Mouse (Mus musculus): Measurements from ENCODE around the gene Bsg. TPM values are rescaled to one million over a fixed set of nuclear protein-coding genes. Genes with fewer than 3 reads are reported as not detected.

Bsg gene
- total RNA-seq, 2 experiments from 2014 or later = 697 to 706 TPM

DNA sequence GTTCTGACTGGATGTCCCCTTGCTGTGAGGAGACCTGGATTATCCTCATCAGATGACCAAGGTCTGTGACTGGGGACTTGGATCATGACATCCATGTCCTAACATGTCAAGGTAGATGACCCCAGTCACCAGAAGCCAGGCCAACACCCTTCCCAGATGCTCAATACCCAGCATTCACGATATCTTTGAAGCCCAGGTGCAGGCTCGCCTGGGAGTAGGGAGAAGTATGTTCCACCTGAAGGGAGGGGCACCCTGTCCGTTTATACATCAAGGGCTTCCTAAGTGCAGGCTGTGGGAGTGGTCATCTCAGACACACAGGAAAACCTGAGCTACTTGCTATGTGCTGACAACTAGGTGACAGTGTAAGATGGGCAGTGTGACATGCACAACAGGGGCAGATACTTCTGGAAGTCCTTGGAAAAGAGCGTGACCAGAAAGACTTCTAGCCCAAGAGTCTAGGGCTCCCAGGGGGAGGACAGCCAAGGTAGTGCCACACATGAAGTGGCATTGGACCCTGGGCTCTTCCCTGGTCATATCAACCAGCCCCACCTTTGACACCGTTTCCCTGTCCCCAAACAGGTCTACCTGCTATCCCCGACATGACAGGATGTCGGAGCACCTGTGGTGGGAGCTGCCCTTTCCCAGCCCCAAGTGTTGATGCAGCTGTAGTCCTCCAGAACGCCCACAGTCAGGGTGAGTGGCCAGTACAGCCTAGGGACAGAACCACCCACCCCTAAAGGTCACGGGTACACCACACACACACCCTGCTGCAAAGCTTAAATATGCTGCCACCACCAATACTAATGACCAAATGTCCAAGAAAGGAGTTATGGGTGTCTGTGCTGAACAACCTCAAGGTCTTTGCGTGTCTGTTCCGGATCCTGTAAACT lies 23.4 kb upstream of the Bsg start:
- intact Hi-C loops (cut with DNase I) = no loop called here
- DNase-seq (ENCODE audit: extremely low spot score in 1 of 2, low spot score in 2 of 2) = peak in 1 of 2 experiments; percentile 50

GRCm38 (mm10) chr10:79681591-79682245 lies 22.6 kb upstream of the Bsg start, which contains the start of gene Cdc34:
Cdc34 (plus strand) TSS chr10:79682195.
- intact Hi-C loops (cut with DNase I) = no loop called here
- DNase-seq (ENCODE audit: extremely low spot score in 1 of 2, low spot score in 2 of 2) = peak; percentile 99 to 100

DNA sequence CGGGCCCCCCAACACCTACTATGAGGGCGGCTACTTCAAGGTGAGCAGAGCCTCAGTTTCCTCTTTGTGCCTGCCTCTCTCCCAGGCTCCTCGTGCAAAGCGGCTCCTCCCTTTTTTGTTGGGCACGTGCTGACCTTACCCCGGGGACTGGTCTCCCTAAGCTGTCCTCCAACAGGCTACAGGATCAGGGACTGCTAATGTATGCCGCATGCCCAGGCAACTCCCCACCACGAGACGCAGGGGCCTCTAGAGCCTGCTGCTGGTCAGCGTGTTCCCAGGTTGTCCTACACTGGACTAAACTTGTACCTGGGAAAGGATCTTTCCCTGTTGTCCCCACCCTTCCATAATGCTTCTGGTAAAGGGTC lies 21.8 kb upstream of the Bsg start:
- peak in 1 of 2 experiments; percentile 50 for DNase-seq (ENCODE audit: extremely low spot score in 1 of 2, low spot score in 2 of 2)

GRCm38 (mm10) chr10:79682916-79683582 lies 21.2 kb upstream of the Bsg start:
- DNase-seq (ENCODE audit: extremely low spot score in 1 of 2, low spot score in 2 of 2) = peak in 1 of 2 experiments; percentile 81
- intact Hi-C loops (cut with DNase I) = no loop called here

More for the DNA sequence above, 21.8 kb upstream of the Bsg start:
- intact Hi-C loops (cut with DNase I) = no loop called here

DNA sequence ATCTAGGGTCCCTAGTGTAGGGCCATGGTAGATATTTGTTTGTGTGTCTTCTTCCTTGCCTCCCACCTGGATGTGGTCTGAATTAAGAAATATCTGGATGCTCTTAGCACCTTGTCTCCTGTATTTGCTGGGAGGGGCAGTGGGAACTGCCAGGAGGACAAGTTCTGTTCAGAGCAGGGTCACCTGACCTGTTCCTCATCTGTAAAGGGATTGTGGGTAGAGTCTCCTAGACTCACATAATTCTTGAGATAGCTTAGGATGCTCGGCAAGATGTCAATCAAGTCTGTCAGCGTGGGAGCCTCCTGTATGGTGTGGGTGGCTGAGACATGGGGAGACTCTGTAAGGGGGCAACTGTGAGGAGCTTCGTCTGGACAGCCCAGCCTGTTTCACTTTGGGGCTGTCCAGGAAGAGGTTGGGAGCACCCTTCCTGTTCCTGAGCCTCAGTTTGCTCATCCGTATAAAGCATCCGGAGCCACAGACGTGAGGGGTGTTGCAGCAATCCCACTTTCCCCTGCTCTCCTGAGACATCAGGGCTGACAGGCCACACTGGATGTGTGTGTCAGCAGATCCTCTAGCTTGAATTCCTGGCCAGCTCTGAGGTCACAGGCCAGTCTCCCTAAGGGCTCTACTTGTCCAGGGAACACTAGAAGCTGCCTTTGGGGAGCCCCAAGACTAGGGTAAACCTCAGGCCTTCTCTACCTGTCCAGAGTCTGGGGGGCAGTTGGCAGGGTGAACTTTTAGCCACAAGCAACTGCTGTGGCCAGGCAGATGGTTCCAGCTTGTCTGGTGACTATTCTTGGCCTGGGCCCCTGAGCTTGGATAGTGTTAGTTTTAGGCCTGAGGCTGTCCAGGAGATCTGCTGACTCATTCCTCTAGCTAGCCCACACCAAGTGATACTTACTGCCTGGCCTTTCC lies 20.3 kb upstream of the Bsg start:
- intact Hi-C loops (cut with DNase I) = no loop called here
- DNase-seq (ENCODE audit: extremely low spot score in 1 of 2, low spot score in 2 of 2) = peak in 1 of 2 experiments; percentile 26

DNA sequence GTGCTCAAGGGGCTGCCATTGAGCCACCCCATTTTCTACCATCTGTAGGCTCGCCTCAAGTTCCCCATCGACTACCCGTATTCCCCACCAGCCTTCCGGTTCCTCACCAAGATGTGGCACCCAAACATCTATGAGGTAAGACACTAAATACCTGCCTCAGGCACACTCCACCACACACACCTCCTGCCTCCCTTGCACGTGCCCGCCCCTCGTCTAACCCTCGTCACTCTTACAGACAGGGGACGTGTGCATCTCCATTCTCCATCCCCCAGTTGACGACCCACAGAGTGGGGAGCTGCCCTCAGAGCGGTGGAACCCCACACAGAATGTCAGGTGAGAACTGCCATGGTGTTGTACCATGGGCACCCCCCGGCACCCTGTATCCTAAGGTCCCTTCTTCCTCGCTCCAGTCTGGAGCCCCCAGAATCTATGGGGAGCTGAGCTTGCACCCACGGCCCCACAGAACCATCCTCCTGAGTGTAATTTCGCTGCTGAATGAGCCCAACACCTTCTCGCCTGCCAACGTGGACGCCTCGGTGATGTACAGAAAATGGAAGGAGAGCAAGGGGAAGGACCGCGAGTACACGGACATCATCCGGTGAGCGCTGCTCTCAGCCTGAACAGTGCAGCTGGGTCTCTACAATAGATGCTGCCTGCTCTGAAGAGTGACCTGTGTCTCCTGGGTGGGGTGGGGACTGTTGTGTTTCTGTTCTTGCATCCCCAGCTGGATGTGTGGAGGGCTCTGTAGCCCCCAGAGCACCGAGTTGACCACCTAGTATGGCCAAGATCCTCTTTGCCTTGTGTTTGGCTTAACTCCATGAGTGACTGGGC lies 19.3 kb upstream of the Bsg start:
- DNase-seq (ENCODE audit: extremely low spot score in 1 of 2, low spot score in 2 of 2) = peak in 1 of 2 experiments; percentile 25
- intact Hi-C loops (cut with DNase I) = no loop called here

GRCm38 (mm10) chr10:79686219-79686618 lies 18.1 kb upstream of the Bsg start:
- DNase-seq (ENCODE audit: extremely low spot score in 1 of 2, low spot score in 2 of 2) = no peak
- intact Hi-C loops (cut with DNase I) = no loop called here

GRCm38 (mm10) chr10:79686691-79687090 lies 17.6 kb upstream of the Bsg start:
- DNase-seq (ENCODE audit: extremely low spot score in 1 of 2, low spot score in 2 of 2) = no peak
- intact Hi-C loops (cut with DNase I) = no loop called here

DNA sequence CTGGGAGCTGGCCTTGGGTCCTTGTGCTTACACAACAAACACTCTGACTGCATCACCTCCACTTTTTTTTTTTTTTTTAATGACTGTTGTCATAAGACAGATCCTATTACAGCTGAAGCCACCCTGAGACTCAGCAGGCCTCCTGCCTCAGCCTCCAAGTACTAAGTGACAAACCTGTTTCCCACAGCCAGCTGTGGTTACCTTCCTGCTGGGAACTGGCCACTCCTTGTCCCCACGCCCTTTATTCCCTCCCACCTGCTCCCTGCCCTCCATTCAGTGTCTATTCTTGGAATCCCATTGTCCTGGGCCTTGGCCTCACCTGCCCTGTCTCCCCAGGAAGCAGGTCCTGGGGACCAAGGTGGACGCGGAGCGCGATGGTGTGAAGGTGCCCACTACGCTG lies 16.8 kb upstream of the Bsg start:
- DNase-seq (ENCODE audit: extremely low spot score in 1 of 2, low spot score in 2 of 2) = no peak
- intact Hi-C loops (cut with DNase I) = no loop called here

DNA sequence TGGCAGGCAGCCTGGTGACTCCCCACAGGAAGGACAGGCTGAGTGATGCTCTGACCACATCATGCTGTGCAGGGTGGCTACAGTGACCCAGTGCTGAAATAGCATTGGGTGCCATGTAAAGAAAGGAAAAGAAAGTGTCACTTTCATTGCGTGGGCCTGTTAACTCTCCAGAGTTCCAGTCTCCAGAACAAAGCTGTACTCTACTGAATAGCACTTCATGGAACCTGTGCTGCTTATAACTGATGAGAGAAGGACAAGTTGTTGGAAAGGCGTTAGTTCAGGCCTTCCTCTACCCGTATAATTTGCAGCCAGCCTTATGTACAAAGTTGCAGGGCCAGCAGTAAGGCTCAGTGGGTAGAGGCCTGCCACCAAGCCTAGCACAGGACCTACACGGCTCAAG lies 15.6 kb upstream of the Bsg start, which contains the start of gene Gzmm:
TSS of gene Gzmm (plus strand) at position 301 of the 400 bp plus-strand sequence.
- no peak for DNase-seq (ENCODE audit: extremely low spot score in 1 of 2, low spot score in 2 of 2)
- intact Hi-C loops (cut with DNase I) = no loop called here

DNA sequence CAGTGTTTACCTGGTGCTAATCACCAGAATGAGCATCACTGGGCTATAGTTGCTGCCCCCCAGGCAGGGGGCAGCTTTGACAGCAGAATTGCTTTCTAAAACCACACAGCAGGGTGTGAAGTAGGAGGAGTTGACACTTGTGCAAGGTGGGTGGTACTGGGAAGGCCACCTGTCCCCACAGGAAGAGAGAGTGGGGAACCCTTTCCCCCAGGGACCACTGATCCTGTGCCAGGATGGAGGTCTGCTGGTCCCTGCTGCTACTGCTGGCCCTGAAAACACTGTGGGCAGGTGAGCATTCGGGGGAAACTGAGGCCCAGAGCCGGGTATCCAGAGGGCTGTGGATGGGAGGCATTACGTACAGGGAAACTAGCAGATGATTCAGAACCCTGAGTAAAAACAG lies 15.1 kb upstream of the Bsg start:
- intact Hi-C loops (cut with DNase I) = no loop called here
- DNase-seq (ENCODE audit: extremely low spot score in 1 of 2, low spot score in 2 of 2) = peak in 1 of 2 experiments; percentile 34

- intact Hi-C loops (cut with DNase I) = no loop called here
- no peak for DNase-seq (ENCODE audit: extremely low spot score in 1 of 2, low spot score in 2 of 2)
Measured at GRCm38 (mm10) chr10:79691986-79692548, 12.2 kb upstream of the Bsg start.

- intact Hi-C loops (cut with DNase I) = no loop called here
- DNase-seq (ENCODE audit: extremely low spot score in 1 of 2, low spot score in 2 of 2) = peak in 1 of 2 experiments; percentile 40
Measured at GRCm38 (mm10) chr10:79693580-79694378, 10.5 kb upstream of the Bsg start.

- intact Hi-C loops (cut with DNase I) = no loop called here
- peak in 1 of 2 experiments; percentile 44 for DNase-seq (ENCODE audit: extremely low spot score in 1 of 2, low spot score in 2 of 2)
Measured at GRCm38 (mm10) chr10:79694379-79694655, 10.0 kb upstream of the Bsg start.

DNA sequence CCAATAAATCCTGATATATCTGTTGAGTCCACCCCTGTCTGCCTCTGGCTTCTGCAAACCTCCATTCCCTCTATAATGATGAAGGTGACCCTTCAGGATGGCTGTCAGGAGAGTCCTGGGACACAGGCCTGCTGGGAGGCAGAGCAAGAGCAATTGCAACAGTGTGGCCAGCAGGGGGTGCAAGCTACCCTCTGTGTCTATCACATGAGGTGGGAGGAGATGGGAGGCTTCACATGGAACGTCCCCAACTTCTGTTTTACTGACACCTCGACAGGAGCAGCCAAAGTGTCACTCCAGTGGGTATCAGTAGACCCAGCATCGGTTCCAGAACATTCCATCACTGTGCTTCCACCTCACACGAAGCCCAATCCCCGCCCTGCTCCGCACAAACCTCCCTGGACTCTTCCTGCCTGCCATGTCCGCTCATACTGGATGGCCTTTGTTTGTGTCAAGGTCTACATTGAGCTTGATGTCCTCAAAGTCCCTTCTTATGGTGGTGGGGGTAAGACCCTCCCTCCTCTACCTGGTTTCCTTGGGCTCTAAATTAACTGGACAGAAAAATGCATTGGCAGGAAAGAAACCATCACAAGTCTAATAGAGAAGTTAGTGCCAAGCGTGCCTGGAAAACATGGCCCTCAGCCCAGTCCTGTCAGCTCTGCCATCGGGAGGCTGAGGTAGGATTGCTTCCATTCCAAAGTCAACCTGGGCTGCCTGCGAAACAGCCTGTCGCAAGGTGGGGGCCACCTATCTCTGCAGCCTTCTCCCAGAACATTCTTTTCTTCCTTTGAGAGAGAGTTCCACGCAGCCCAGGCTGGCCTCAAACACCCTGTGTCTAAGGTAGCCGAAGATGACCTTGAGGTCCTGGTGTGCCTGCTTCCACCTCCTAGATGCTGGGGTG lies 8.8 kb upstream of the Bsg start:
- intact Hi-C loops (cut with DNase I) = no loop called here
- peak in 1 of 2 experiments; percentile 91 for DNase-seq (ENCODE audit: extremely low spot score in 1 of 2, low spot score in 2 of 2)

DNA sequence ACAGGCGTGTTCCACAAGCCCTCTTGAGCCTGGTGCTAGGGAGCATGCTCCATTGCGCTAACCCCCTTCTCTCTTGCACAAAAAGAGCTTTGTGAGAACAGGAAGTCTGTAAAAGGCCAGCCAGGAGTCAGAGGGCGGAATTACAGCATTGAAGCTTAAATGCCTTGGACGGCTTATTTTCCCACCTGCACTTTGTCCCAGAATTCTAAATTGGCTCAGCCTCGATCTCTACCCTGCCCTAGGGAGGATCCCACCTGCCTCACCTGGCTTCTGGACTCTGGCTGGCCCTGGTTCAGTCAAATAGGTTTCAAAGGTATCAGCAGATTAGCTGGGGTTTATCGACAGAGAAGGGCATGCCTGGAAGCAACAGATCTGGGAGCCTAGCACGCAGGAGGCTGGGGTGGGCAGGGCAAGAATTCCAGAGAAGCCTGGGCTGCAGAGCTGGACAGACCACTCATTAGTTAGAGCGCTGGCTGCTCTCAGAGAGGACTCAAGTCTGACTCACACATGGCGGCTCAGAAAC lies 8.1 kb upstream of the Bsg start:
- DNase-seq (ENCODE audit: extremely low spot score in 1 of 2, low spot score in 2 of 2) = peak in 1 of 2 experiments; percentile 38
- intact Hi-C loops (cut with DNase I) = no loop called here
